Mouse (Mus musculus) adrenal gland (tissue): ENCODE results near the gene Fubp1.
"Not testable (repeated sequence)": the region's sequence is repeated elsewhere in the genome, so short reads cannot be mapped to it uniquely, and the experiment has no call there.

ENCODE experiments used
- intact Hi-C: fragments of 180-260 bp; cut with DNase I; formaldehyde crosslinking; loops from one replicate; pipeline ENCODE4 v1.15.1; 2025

Gene Fubp1

GRCm38 (mm10) chr3:152192238-152192931 lies 17.8 kb upstream of the Fubp1 start:
- intact Hi-C loops = loop anchor here (2.0 to 5.0 kb wide), 2 partner anchors 18 to 80 kb away; partner anchors contain the start of genes Dnajb4 and Fubp1

GRCm38 (mm10) chr3:152193177-152193576 lies 17.0 kb upstream of the Fubp1 start:
- intact Hi-C loops = loop anchor here (2.0 to 5.0 kb wide), 2 partner anchors 18 to 81 kb away; partner anchors contain the start of genes Dnajb4 and Fubp1

- intact Hi-C loops = loop anchor here (2.0 to 5.0 kb wide), 2 partner anchors 17 to 81 kb away; partner anchors contain the start of genes Dnajb4 and Fubp1
Observed at GRCm38 (mm10) chr3:152193635-152194097, 16.6 kb upstream of the Fubp1 start.

- intact Hi-C loops = not testable (repeated sequence)
Observed at GRCm38 (mm10) chr3:152197246-152197645, 13.0 kb upstream of the Fubp1 start.

- intact Hi-C loops = no loop called here
Observed at GRCm38 (mm10) chr3:152199125-152199524, 11.1 kb upstream of the Fubp1 start.

- intact Hi-C loops = no loop called here
Observed at GRCm38 (mm10) chr3:152201181-152201580, 9.0 kb upstream of the Fubp1 start.

GRCm38 (mm10) chr3:152201651-152202050 lies 8.6 kb upstream of the Fubp1 start:
- intact Hi-C loops = no loop called here

- intact Hi-C loops = no loop called here
Observed at GRCm38 (mm10) chr3:152202942-152203341, 7.3 kb upstream of the Fubp1 start.

- intact Hi-C loops = no loop called here
Observed at GRCm38 (mm10) chr3:152203411-152203810, 6.8 kb upstream of the Fubp1 start.

- intact Hi-C loops = no loop called here
Observed at GRCm38 (mm10) chr3:152203996-152204395, 6.2 kb upstream of the Fubp1 start.

- intact Hi-C loops = no loop called here
Observed at GRCm38 (mm10) chr3:152204577-152204976, 5.6 kb upstream of the Fubp1 start.

- intact Hi-C loops = no loop called here
Observed at GRCm38 (mm10) chr3:152207156-152207555, 3.1 kb upstream of the Fubp1 start.

GRCm38 (mm10) chr3:152208096-152208885 lies 1.9 kb upstream of the Fubp1 start:
- intact Hi-C loops = no loop called here

- intact Hi-C loops = no loop called here
Observed at GRCm38 (mm10) chr3:152209177-152209966, 850 bp upstream of the Fubp1 start.

- intact Hi-C loops = loop anchor here (2.0 kb wide), 1 partner anchor 18 kb away; no protein-coding TSS in a partner anchor
Observed at GRCm38 (mm10) chr3:152210728-152211391, 638 bp downstream of the Fubp1 start.

- intact Hi-C loops = loop anchor here (1.0 to 2.0 kb wide), 2 partner anchors 19 to 101 kb away; no protein-coding TSS in a partner anchor
Observed at GRCm38 (mm10) chr3:152211731-152212279, 1.6 kb downstream of the Fubp1 start.

- intact Hi-C loops = no loop called here
Observed at GRCm38 (mm10) chr3:152213416-152213815, 3.2 kb downstream of the Fubp1 start.

GRCm38 (mm10) chr3:152224918-152225317 lies 14.7 kb downstream of the Fubp1 start:
- intact Hi-C loops = loop anchor here (5.0 kb wide), 1 partner anchor 152 kb away; no protein-coding TSS in a partner anchor

- intact Hi-C loops = no loop called here
Observed at GRCm38 (mm10) chr3:152225906-152226305, 15.7 kb downstream of the Fubp1 start.

- intact Hi-C loops = no loop called here
Observed at GRCm38 (mm10) chr3:152228843-152229242, 18.6 kb downstream of the Fubp1 start.
